Mouse (Mus musculus) cerebellum, adult 11 months (tissue): ENCODE measurements around the gene Gabra5.
A peak's percentile ranks its signal among the peaks of the same experiment; 100 is the strongest.

Experiments
- DNase-seq: peaks from one replicate; pipeline ENCODE4 v3.0.0; 2022

Gene Gabra5

DNA sequence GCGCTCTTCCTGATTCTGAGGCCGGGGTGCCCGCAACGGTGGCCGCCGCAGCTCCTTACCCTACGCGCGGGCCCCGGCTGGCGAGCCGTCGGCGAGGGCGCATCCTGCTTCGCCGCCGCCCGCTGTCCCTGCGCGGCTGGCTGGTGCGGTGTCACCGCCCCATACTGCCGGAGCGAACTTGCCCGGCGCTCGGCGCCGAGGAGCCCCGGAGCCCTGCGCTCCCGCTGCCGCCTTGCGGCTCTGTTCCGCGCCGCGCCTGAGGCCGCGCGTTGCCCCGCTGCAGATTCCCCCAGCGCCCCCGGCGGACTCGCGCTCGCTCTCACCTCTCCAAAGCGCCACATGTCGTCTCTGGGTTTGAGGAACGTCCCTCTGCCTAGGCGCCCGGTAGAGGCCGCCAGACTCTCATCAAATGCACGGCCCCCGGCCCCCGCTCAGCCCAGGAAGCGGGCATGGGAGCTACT lies at the start of gene Gabra5:
TSS of gene Gabra5 (minus strand) at position 379 of the 461 bp plus-strand sequence.
- peak; percentile 1 for DNase-seq

DNA sequence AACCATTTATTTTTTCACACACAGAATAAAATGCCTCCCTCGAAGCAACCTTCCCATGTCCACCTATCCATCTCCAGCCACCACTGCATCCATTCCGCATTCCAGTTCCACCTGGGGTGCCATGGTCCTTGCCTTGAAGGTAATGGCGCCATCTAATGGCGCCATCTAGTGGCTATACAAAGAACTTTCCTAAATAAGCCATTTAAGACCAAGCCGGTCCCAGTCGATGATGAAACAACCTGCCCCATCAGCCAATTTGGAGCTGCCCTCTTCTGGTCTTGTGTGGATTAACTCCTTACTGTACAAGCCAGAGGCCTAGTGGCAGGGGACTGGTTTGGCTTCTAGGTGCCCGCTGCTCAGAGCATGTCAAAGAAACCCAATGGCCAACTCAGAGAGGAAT lies 28.7 kb upstream of the Gabra5 start:
- DNase-seq = no peak

DNA sequence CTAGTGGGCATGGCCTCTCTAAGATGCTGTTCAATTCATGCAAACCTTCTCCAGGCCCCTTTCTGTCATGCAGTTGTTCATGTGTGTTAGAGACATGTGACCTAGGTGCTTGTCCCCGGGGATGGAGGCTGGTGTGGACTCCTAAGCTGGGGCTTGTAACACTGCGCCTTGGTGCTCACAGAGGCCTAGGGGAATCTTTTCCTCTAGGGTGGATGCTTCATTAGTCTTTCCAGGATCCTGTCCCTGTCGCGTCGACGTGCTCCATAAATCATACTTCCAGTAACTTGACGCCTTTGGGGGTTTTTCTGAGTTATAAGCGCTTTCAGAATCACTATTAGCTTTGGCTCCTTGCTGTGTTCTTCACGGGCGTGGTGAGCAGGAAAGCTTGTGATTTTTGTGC lies 22.8 kb upstream of the Gabra5 start:
- DNase-seq = no peak

DNA sequence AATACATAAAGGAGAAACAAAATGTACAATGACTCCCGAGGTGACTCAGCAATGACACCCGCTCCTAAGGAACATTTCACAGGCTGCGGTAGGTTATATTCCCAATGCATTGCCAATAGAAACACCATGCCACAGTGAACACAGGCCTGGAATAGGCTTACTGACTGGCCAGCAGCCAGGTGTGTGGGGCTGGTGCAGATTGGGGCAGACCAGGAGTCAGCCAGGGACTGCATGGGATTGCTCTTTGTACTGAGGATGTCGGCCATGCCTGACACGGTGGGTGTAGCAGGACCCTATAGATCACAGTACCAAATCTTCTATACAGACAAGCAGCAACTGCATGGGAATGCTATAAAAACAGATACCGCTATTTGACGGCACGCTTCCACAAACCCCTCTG lies 20.1 kb upstream of the Gabra5 start:
- DNase-seq = no peak

DNA sequence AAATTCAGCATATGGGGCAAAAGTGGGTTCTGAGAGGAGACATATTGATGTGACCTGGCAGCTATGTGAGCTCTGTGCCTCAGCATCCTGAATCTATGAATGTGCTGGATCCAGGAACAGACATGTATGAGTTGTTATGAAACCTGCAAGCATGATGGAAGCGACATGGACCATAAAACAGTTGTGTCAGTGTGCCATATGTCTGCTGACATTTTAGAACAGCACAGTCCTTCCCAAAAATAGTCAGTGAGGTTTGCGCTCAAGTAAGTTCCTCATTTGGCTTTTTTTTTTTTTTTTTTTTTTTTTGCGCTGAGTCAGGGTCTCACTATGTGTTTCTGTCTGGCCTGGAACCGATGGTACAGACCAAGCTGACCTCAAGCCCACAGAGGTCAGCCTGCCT lies 19.6 kb upstream of the Gabra5 start:
- no peak for DNase-seq

DNA sequence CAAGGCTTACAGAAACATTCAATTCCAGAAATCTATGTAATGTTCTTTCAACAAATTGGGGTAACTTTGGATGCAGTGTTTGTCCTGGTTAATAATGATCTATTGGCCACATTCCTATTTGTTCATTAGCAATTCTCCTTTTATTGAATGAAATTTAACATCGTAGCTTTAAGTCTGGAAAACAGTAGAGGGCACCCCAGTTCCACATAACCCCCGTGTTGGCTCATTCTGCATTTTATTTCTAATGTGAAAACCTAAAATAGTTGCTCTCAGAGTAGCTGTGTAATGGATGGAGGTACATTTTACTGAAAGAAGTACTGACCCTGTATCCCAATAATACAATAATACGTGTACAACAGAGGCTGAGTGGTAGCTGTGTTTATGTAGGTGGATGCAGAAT lies 3.1 kb upstream of the Gabra5 start:
- peak; percentile 17 for DNase-seq

DNA sequence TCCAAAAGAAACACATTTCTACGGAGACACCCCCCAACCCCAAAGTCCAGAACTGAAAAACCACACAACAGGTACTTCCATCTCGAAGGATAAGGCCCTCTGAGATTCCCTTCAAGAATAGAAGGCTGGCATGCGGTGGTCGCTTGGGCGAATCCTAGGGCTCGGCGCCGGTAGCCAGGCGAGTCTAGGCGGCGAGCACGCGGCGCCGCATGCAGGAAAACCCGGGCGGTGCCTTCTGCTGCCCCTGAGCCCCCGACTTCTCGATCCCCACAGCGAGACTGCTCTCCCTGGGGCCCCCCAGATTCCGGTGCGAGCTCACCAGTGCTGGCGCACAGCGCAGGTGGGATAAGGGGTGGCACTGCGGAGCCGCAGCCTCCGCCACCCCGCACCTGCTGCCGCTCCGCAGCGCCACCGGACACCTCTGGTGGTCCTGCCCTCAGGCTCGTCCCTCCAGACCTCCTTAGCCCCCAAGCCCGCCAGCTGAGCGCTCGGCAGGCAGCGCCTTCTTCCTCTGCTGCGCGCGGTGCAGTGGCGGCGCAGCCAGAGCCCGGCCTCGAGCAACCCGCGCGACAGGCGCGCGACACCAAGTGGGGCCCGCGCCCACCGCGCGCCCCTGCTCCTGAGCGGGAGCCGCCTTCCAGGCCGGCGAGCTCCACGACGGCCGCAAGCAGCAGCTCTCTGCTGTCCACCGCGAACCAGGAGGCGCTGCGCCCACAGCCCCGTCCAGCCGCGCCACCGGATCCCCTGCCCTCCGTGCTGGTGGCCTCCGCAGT lies 813 bp downstream of the Gabra5 start:
- no peak for DNase-seq

DNA sequence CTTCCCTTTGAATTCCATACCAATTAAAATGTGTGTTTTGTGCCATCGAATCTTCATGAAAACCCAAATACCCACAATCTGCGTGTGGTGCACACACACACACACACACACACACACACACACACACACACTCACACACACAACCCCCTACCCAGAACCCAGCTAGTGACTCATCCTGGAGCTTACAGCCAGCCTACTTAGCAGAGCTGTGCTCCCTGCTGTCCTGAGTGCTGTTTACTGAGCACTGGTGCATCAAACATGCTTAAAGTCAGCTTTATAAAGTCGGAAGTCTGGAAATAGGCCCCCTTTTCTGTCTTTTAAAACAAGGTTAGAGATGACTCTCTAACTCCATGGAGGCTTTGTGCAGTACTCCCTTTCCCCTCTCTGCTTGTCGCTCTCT lies 7.0 kb downstream of the Gabra5 start:
- DNase-seq = no peak

DNA sequence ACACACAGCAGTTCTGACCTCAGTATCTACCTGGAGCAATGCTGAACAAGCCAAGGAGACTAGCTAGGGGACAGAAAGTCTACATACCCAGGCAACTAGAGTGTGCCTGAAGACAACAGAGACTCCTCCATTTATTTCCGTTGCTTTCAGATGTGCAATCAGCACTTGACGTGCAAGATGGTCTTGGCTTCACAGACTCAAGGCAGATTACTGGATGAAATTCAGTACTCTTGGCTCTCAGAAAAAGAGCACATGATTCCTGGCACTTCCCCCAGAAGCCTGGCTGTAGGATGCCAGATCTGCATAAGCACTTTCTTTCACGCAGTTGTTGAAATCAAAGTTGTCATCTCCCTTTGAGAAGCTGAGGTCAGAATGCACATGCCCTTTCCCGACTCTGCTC lies 18.1 kb downstream of the Gabra5 start:
- DNase-seq = no peak

DNA sequence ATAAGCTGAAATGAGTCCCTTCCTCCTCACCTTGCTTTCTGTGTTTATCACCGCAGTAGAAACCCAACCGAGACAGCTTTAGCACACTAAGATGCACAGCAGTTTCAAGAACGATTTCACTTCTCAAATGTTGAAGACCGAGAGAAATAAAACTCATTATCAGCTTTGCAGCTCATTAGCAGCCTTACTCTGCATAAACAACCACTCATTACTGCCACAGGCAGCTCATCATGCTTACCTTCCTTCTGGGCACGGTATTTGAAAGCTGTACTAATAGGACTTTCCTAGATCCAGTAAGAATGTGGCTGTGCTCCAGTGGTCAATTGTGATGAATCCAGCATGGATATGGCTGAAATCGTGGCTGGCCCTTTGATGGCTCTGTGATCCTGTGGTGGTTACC lies 23.0 kb downstream of the Gabra5 start:
- no peak for DNase-seq

DNA sequence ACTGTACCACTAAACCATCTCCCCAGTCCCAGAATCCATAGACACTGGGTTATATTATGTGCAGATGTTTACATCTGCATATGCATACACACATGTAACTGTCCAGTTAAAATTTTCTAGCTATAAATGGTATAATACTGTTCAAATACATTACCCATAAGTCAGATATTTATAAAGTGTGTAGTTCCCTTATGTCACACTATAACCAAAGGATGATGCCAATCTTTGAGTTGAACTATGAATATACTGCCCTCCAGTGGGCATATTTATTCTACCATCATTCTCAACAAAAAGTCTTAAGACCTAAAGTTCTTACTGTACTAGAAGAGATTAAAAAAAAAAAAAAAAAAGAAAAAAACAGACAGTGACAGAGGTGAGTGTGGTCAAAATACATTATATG lies 27.0 kb downstream of the Gabra5 start:
- DNase-seq = no peak

DNA sequence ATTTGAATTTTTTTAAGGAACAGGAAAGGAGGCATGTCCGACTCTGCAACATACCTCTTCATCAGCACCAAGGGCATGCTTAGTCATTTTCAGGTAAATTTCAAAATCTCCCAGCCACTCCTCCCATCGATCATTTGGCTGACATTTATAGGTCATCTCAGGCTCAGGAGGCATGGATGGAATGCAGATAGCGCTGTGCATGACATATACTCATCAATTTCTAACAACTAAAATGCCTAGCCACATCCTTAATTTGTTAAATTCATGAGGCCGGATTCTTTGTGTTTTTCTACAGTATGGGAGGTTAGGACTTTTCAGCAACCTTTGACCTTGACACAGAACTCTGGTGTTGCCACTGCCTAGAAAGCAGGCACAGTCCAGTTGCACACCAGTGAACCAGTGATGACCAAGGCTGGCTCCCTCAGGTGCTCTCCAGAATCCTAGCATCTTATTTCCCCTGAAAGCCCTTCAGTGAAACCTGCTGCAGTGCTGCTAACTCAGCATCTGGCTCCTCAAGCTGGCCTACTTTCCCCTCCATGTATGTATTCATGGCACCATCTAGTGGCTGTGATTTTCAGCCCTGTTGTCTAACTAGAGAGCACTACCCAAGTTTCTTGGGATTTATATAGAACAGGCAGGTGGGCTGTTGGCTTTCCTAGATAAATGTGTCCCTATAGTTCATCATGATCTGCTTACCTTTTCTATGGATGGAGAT lies 35.9 kb downstream of the Gabra5 start:
- DNase-seq = peak; percentile 6

DNA sequence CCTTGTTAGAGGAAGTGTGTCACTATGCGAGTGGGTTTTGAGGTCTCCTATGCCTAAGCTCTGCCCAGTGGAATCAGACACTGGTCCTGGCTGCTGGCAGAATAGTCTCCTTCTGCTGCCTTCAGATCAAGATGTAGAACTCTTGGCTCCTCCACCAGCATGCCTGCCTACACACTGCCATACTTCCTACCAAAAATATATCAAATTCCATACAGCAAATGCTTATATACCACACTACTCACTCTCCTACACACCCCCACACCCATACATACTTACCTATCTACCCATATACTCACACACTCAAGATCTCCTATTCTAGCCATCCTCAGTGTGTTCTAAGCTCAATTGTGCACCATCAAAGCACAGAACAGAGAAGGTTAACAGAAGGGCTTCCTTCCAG lies 38.5 kb downstream of the Gabra5 start:
- no peak for DNase-seq

DNA sequence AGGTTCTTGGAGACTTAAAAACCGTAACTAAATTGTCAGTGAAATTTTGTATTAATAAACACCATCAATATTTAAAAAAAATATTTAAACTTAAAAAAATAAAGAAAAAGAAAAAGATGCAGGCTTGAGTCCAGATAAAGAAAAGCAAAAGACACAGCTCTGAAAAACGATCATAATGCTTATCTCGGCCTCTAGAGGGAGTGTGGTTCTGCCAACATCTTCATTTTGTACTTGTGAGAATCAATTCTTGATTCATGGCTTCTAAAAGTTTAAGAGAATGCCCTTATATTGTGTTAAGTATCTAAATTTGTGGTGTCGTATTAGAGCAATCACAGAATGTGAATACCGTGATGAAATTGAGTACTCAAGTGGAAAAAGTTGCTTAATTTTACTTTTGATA lies 49.5 kb downstream of the Gabra5 start:
- no peak for DNase-seq

DNA sequence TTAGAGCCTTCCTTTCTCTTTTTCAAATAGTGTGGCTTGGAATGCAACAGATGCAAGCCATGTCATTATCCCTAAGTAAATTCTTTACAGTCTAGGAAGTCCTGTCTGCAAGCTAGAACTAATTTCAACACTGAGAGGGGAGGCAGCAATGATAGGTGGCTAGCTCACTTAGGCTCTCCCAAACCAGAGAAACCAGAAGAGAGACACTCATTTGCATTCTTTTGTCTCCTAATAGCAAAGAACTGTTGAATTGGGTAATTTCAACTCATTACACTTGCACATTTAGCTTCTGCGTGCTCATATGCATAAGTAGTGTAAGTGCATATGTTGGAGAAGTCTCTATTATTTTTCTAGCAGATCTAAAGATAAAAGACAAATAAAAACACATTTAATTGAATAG lies 61.6 kb downstream of the Gabra5 start:
- DNase-seq = no peak

DNA sequence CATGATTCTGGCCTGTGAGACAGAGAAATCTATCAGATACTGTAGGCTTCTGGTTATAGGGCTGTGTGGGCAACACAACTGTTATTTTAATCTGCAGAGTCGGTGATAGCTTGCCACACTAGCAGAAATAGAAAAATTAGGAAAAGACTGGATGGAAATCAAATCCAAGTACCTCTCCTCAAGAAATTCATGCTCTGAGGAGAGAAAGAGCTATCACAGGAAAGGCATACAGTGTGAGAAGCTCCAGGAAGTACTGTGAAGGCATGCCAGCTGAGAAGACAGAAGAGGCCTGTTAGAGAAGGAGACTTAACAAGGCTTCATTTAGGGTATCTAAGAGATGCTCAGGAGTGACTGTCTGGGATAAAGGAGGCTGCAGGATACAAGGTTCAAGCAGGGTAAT lies 87.2 kb downstream of the Gabra5 start:
- no peak for DNase-seq

DNA sequence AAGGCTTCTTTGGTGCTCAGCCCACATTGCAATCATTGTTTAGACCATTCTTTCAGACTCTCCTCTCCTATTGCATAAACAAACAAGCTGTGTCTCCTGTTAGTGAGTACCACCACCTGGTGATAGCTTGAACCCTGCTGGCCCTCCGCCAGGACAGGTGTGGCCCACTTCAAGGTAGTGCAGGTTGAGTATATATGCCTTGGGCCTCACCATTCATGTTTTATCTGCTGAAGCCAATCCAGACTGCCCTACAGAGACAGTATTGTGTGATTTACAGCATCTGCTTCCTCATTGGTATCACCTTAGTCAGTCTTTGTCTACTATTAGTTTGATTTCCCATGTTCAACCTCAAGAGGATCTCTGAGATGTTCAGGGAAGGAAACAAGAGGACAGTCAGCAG lies 88.8 kb downstream of the Gabra5 start:
- no peak for DNase-seq

DNA sequence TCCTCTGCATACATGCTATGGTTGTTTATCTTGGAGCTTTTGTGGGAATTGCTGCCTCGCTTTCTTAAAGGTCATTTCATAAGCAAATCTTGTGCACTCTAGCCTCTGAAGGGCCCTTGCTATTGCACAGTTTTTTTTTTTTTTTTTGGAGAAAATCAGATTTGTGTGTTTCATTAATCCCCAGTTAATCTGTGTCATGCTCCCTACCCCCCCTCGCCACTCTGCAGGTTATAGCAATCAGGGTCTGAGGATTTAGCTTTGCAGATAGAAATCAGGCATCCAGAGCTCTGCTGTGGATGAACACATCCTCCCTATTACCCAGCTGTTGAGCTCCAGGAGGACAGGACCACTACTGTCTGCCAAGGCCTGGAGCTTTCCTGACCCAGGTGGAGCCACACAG lies 90.5 kb downstream of the Gabra5 start, which contains the start of gene Gabrb3:
TSS of gene Gabrb3 (plus strand) at position 301 of the 400 bp plus-strand sequence.
- no peak for DNase-seq

DNA sequence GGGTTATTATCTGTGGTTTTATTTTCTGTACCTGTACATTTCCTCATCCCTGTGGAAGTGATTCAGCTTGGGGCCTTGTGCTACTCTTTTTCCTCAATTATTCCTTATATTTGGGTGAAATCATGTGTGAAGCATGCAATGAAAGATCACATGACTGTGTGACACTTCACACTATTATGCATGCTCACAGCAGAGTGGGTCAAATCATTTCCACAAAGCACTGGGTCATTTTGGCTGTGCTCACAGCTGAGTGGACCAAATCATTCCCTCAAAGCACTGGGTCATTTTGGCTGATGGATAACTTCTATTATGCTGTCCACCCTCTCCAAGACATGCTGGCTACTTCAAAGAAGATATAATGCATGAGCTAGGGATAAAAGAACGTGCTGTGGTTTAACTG lies 97.0 kb downstream of the Gabra5 start:
- DNase-seq = no peak

DNA sequence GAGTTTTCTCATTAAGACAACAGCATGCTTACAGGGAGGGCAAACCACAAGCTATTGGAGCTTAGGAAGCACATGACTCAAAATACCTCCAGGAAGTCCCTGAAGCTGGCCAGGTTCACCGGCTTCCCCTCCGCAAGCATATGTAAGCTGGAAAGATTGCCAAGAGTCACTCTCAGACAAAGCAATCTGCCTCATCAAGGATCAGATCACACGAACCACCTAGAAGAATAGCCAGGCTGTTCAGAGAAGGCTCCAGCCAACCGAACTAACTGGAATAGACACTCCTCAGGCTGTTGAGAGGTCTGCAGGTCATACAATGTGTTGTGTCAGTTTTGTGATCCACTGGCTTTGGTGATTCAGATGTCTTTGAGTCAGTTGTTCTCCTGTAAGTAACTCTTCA lies 98.7 kb downstream of the Gabra5 start:
- no peak for DNase-seq

DNA sequence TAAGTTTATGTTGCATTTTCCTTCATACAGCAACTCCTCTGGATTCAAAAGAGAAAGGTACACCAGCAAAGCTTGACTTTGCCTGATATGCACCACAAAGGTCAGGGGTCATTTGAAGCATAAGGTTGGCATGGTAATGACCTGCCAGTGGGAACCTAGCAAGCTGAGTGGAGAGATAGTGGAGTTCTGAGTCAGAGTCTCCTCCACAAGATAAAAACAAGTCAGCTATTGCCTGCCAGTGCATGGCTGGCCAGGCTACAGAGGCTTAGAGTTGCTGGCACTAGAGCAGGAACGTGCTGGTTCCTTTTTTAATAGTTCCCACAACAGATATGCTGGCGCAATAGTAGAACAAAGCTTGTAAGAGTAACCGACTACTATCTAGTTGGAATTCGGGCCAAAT lies 116.3 kb downstream of the Gabra5 start:
- DNase-seq = no peak

DNA sequence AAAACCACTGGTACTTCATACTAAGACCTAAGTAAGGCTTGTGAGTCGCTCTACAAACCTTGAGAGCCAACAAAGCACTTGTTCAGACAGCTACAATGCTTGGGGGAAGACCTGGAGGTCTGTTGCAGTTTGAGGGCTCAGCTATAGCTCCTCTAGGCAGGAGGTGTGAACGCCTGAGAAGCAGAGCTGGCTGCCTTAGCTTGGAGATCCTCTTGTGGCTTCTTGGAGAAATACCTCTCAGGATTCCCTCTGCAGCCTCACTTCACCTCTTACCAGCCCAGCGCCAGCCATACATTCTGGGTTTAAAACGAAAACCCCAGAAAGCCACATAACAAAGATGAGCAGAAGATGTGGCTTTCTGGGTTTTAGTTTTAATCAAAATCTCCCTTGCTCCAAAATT lies 119.8 kb downstream of the Gabra5 start:
- no peak for DNase-seq

DNA sequence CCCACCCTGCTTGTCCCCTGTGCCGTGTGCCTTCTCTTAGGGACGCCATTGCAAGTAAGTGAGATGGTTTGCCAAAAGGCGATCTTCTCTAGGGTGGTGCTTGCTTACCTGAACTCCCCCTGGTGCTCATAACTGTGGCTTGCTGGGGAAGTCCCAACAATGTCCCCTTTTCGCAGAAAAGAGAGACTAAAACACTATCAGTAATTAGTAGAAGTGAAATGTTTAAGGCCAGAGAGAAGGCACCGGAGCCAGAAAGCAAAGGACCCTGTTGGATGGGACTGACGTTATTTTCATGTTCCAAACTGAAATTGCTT lies 122.6 kb downstream of the Gabra5 start:
- no peak for DNase-seq

DNA sequence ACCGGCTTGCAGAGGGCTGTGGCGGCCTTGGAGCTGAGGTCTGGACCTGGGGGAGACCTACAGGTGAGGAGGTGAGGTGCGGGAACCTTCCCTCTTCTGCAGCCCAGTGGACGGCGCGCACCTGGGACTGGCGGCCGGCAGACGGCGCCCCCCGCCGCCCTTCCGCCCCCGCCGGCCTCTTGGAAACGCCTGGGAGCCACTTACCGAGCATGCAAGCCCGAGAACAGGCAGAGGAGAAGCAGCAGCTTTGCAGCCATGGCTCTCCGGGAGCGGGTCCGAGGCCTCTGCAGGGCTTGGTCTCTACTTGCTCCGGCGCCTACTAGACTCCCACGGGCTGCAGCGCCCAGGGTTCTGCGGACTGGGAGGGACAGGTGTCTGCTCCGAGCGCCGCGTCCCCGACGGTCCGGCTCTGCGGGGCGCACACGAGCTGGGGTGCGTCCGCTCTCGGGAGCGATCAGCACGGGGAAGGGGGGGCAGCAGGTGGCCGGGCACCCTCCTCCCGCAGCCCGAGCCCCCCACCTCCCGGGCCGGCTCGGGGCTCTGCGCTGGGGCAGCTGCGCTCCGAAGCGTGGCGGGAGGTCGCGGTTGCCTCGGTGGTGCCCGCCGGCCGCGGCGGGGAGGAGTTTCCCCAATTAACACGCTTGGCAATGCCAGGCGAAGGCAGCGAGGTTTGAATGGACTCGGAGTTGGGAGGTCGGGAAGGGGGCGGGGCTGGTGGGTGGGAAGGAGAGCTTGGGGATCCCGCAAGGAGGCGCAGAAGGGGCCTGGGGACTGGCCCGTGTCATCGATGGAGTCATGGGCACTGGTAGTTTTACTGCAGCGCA lies 123.1 kb downstream of the Gabra5 start, which contains the start of gene Gabrg3:
TSS of gene Gabrg3 (minus strand) at position 672 of the 824 bp plus-strand sequence.
- no peak for DNase-seq
